7 mouse cellular contexts compared by ENCODE assay signal in genomic region chr5:121383857-121384756, GRCm38 (mm10). TPM values are rescaled to one million over a fixed set of nuclear protein-coding genes. Genes with fewer than 3 reads are reported as not detected.
DNase-seq lines count a peak whose midpoint lies in the region; ATAC-seq and TF ChIP-seq lines count a peak whose summit lies in the region.

No protein-coding gene starts in this region.

- H3K27me3 ChIP-seq in lung, embryonic 14.5 days (ENCODE audit: insufficient read depth, low read length), result no peaks in the 10 kb centered on the region
- no peaks in the 10 kb centered on the region for H3K27me3 ChIP-seq in embryonic facial prominence, embryonic 15.5 days
- no peaks in the 10 kb centered on the region for H3K27me3 ChIP-seq in intestine, embryonic 16.5 days (replicated peaks; ENCODE audit: control insufficient read depth, insufficient read depth, low read length)

- no peaks in the 10 kb centered on the region for H3K4me1 ChIP-seq in lung, embryonic 14.5 days (ENCODE audit: insufficient read depth)
- peaks cover 27% of the 10 kb centered on the region for H3K4me1 ChIP-seq in embryonic facial prominence, embryonic 15.5 days
- peaks cover 30% of the 10 kb centered on the region for H3K4me1 ChIP-seq in intestine, embryonic 16.5 days (ENCODE audit: control insufficient read depth, insufficient read depth, low read length)

- no peak for TF ChIP-seq CTCF in lung, embryonic 14.5 days (IDR thresholded peaks at IDR 0.05; ENCODE audit: low read depth)

- peak overlapping the region; percentile 75 for H3K4me3 ChIP-seq in lung, embryonic 14.5 days (ENCODE audit: low read depth, low read length)
- peak overlapping the region; percentile 74 for H3K4me3 ChIP-seq in embryonic facial prominence, embryonic 15.5 days (replicated peaks)
- peak overlapping the region; percentile 76 for H3K4me3 ChIP-seq in intestine, embryonic 16.5 days (ENCODE audit: low read length)

- H3K9ac ChIP-seq in lung, embryonic 14.5 days, result peak overlapping the region; percentile 83
- peak overlapping the region; percentile 49 for H3K9ac ChIP-seq in embryonic facial prominence, embryonic 15.5 days
- H3K9ac ChIP-seq in intestine, embryonic 16.5 days (ENCODE audit: low read depth, low read length), result peak overlapping the region; percentile 85

- 52% methylated on average over 10 of the region's 10 CpGs for WGBS in lung, embryonic 14.5 days
- WGBS in embryonic facial prominence, embryonic 15.5 days, result 43% methylated on average over 10 of the region's 10 CpGs
- 45% methylated on average over 10 of the region's 10 CpGs for WGBS in intestine, embryonic 16.5 days

- H3K9me3 ChIP-seq in lung, embryonic 14.5 days (ENCODE audit: low read depth, low read length), result no peaks in the 10 kb centered on the region
- H3K9me3 ChIP-seq in embryonic facial prominence, embryonic 15.5 days (replicated peaks), result 0 out of 2 replicates have a peak, but pooled peaks cover 5% of the 10 kb centered on the region
- H3K9me3 ChIP-seq in intestine, embryonic 16.5 days (ENCODE audit: control insufficient read depth, low read length), result no peaks in the 10 kb centered on the region

- DNase-seq in lung, embryonic 14.5 days, result peak; percentile 35
- no peak for DNase-seq in lung, postnatal 10 days
- DNase-seq in ovary, adult 18-20 months (ENCODE audit: low spot score), result no peak
- no peak for DNase-seq in urinary bladder, postnatal 14 days (ENCODE audit: low spot score)

- peaks cover 31% of the 10 kb centered on the region for H3K36me3 ChIP-seq in lung, embryonic 14.5 days (ENCODE audit: insufficient read depth)
- H3K36me3 ChIP-seq in embryonic facial prominence, embryonic 15.5 days, result peaks cover 37% of the 10 kb centered on the region
- peaks cover 6% of the 10 kb centered on the region; the same call in 1 of the 2 replicates for H3K36me3 ChIP-seq in intestine, embryonic 16.5 days (ENCODE audit: control insufficient read depth, insufficient read depth, low read length)

- H3K27ac ChIP-seq in lung, embryonic 14.5 days (ENCODE audit: low read depth), result no peak overlapping the region
- H3K27ac ChIP-seq in embryonic facial prominence, embryonic 15.5 days (replicated peaks), result peak overlapping the region; percentile 40; the same call in 1 of the 2 replicates
- peak overlapping the region; percentile 94 for H3K27ac ChIP-seq in intestine, embryonic 16.5 days (ENCODE audit: low read length)

- ATAC-seq in lung, embryonic 14.5 days (ENCODE audit: insufficient read depth), result no peak
- ATAC-seq in embryonic facial prominence, embryonic 15.5 days (ENCODE audit: insufficient number of reproducible peaks, low FRiP score, low TSS enrichment, low read depth), result no peak
- ATAC-seq in intestine, embryonic 16.5 days, result no peak
- peak; percentile 40; the same call in 1 of the 2 replicates for ATAC-seq in monocyte, adult 5-6 weeks (replicated peaks; ENCODE audit: insufficient number of reproducible peaks, low FRiP score, low TSS enrichment, poor library complexity, severe bottlenecking)

- peak overlapping the region; percentile 78 for H3K4me2 ChIP-seq in lung, embryonic 14.5 days
- H3K4me2 ChIP-seq in embryonic facial prominence, embryonic 15.5 days (replicated peaks), result peak overlapping the region; percentile 69
- peak overlapping the region; percentile 69 for H3K4me2 ChIP-seq in intestine, embryonic 16.5 days (ENCODE audit: low read depth, low read length)

RNA-seq across cellular contexts. Expression of gene Trafd1, which starts 1.3 kb away (rescaled TPM):
- polyA plus RNA-seq in lung, embryonic 14.5 days (2014; fragmentation: Nextera tagmentation; extraction: Ambion mirVana), result 60.8 and 61.0 TPM in 2 replicates
- polyA plus RNA-seq in embryonic facial prominence, embryonic 15.5 days (2015; fragmentation: Nextera tagmentation; extraction: Ambion mirVana), result 81.8 and 93.6 TPM in 2 replicates
- 56.9 and 57.2 TPM in 2 replicates for polyA plus RNA-seq in intestine, embryonic 16.5 days (2015; fragmentation: Nextera tagmentation; extraction: Ambion mirVana)
- total RNA-seq in monocyte, adult 5-6 weeks (2017), result 146 to 183 TPM (median 155 TPM) in 3 replicates

RNA-seq across cellular contexts. Expression of gene Naa25, which starts 13.6 kb away (rescaled TPM):
- polyA plus RNA-seq in lung, embryonic 14.5 days (2014; fragmentation: Nextera tagmentation; extraction: Ambion mirVana), result 42.8 and 43.5 TPM in 2 replicates
- 39.4 and 40.6 TPM in 2 replicates for polyA plus RNA-seq in embryonic facial prominence, embryonic 15.5 days (2015; fragmentation: Nextera tagmentation; extraction: Ambion mirVana)
- polyA plus RNA-seq in intestine, embryonic 16.5 days (2015; fragmentation: Nextera tagmentation; extraction: Ambion mirVana), result 45.9 and 48.3 TPM in 2 replicates
- 11.7 to 38.6 TPM (median 24.4 TPM) in 3 replicates for total RNA-seq in monocyte, adult 5-6 weeks (2017)
